Mouse (Mus musculus): ENCODE measurements around the gene Eif4e1b. TPM values are rescaled to one million over a fixed set of nuclear protein-coding genes. Genes with fewer than 3 reads are reported as not detected.

Eif4e1b gene
- total RNA-seq, 1 experiment from 2014 or later: not detected

GRCm38 (mm10) chr13:54829450-54829849 is 45.7 kb downstream of the Eif4e1b start:
- no peak for ATAC-seq (ENCODE audit: extremely low read depth, insufficient number of reproducible peaks, low FRiP score, poor library complexity, severe bottlenecking)

GRCm38 (mm10) chr13:54836351-54837030 is 52.7 kb downstream of the Eif4e1b start:
- ATAC-seq (ENCODE audit: extremely low read depth, insufficient number of reproducible peaks, low FRiP score, poor library complexity, severe bottlenecking): no peak

GRCm38 (mm10) chr13:54837061-54837460 is 53.3 kb downstream of the Eif4e1b start:
- ATAC-seq (ENCODE audit: extremely low read depth, insufficient number of reproducible peaks, low FRiP score, poor library complexity, severe bottlenecking): no peak

- ATAC-seq (ENCODE audit: extremely low read depth, insufficient number of reproducible peaks, low FRiP score, poor library complexity, severe bottlenecking): no peak
Measured at GRCm38 (mm10) chr13:54837471-54837889, 53.7 kb downstream of the Eif4e1b start.

Other genes starting within 250 kb of the Eif4e1b start
- gene 4833439L19Rik, start 218.6 kb upstream of the Eif4e1b start, total RNA-seq (2017): 36.5 and 38.3 TPM in 2 replicates
- gene Arl10, start 209.0 kb upstream of the Eif4e1b start, total RNA-seq (2017): 6.5 and 13.0 TPM in 2 replicates
- 9.3 and 18.2 TPM in 2 replicates for gene Nop16, start 193.9 kb upstream of the Eif4e1b start, total RNA-seq (2017)
- 36.0 and 37.1 TPM in 2 replicates for gene Higd2a, start 193.8 kb upstream of the Eif4e1b start, total RNA-seq (2017)
- gene Cltb, start 172.7 kb upstream of the Eif4e1b start, total RNA-seq (2017): 8.7 and 9.3 TPM in 2 replicates
- 52.1 and 64.1 TPM in 2 replicates for gene Faf2, start 162.2 kb upstream of the Eif4e1b start, total RNA-seq (2017)
- 98.7 and 112 TPM in 2 replicates for gene Rnf44, start 90.1 kb upstream of the Eif4e1b start, total RNA-seq (2017)
- gene Cdhr2, start 82.5 kb upstream of the Eif4e1b start, total RNA-seq (2017): not detected in 2 replicates
- not detected in 2 replicates for gene Gprin1, start 34.1 kb upstream of the Eif4e1b start, total RNA-seq (2017)
- gene Sncb, start 17.4 kb upstream of the Eif4e1b start, total RNA-seq (2017): not detected in 2 replicates
- 1.4 and 2.1 TPM in 2 replicates for gene Tspan17, start 5.4 kb downstream of the Eif4e1b start, total RNA-seq (2017)
- 0.12 TPM in 1 of 2 replicates, not detected in the other for gene Unc5a, start 165.4 kb downstream of the Eif4e1b start, total RNA-seq (2017)
- 112 and 129 TPM in 2 replicates for gene Hk3, start 237.4 kb downstream of the Eif4e1b start, total RNA-seq (2017)